Mouse (Mus musculus) layer of hippocampus, adult 18-20 months (tissue): ENCODE measurements around the gene Best1. TPM values are rescaled to one million over a fixed set of nuclear protein-coding genes. Genes with fewer than 3 reads are reported as not detected.

ENCODE experiments used
- DNase-seq, 2 experiments: peaks; one replicate each; pipeline ENCODE4 v3.0.0; 2022; ENCODE audit warnings: low spot score in 2 of 2
- total RNA-seq, 2 experiments: library from RNA; stranded (reverse); gene quantifications; 2 replicates each; pipeline ENCODE4 v1.2.3; 2021

Best1 gene
- total RNA-seq, 2 experiments from 2014 or later, result 1.2 to 1.7 TPM

- no peak for DNase-seq
Measured at GRCm38 (mm10) chr19:9936579-9936978, 64.9 kb downstream of the Best1 start.

Other genes starting within 250 kb of the Best1 start
- not detected for gene Scgb2a2, start 154.1 kb downstream of the Best1 start, total RNA-seq
- gene Incenp, start 102.1 kb downstream of the Best1 start, total RNA-seq, result 10 to 100 TPM; 11.2 to 12.7 TPM
- 1,000 to 10,000 TPM; 3,571 to 3,745 TPM for gene Fth1, start 21.0 kb downstream of the Best1 start, total RNA-seq
- 10 to 100 TPM in 1 of 2 experiments, 1 to 10 TPM in 1; 9.3 to 10.1 TPM for gene Rab3il1, start within 50 bp of the Best1 start, total RNA-seq
- gene Fads3, start 39.9 kb upstream of the Best1 start, total RNA-seq, result 10 to 100 TPM; 22.9 to 25.2 TPM
- gene Fads2, start 100.1 kb upstream of the Best1 start, total RNA-seq, result 100 to 1,000 TPM; 140 to 145 TPM
- gene Fads1, start 181.3 kb upstream of the Best1 start, total RNA-seq, result 100 to 1,000 TPM; 187 to 200 TPM
- gene Tmem258, start 202.4 kb upstream of the Best1 start, total RNA-seq, result 10 to 100 TPM; 81.9 to 84.8 TPM
- gene Fen1, start 202.5 kb upstream of the Best1 start, total RNA-seq, result 10 to 100 TPM in 1 of 2 experiments, 1 to 10 TPM in 1; 9.5 to 10.7 TPM
- 10 to 100 TPM; 31.9 to 33.9 TPM for gene Myrf, start 239.1 kb upstream of the Best1 start, total RNA-seq